Mouse (Mus musculus) bone marrow, adult 2 months (tissue): ENCODE measurements around the gene Hook2.

Experiments
- CTCF ChIP-seq: fragments of 200-500 bp; IDR thresholded peaks from 2 replicates; pipeline ENCODE4 v1.5.1; 2011; ENCODE audit warnings: low read length, control low read depth; ENCODE audit not compliant: control insufficient read depth, insufficient read depth
- POLR2A ChIP-seq: fragments of 200-500 bp; IDR thresholded peaks from 2 replicates; pipeline ENCODE4 v1.6.1; 2011; ENCODE audit warnings: low read depth, mild to moderate bottlenecking, control low read depth, low read length, borderline replicate concordance; ENCODE audit not compliant: control insufficient read depth

DNA sequence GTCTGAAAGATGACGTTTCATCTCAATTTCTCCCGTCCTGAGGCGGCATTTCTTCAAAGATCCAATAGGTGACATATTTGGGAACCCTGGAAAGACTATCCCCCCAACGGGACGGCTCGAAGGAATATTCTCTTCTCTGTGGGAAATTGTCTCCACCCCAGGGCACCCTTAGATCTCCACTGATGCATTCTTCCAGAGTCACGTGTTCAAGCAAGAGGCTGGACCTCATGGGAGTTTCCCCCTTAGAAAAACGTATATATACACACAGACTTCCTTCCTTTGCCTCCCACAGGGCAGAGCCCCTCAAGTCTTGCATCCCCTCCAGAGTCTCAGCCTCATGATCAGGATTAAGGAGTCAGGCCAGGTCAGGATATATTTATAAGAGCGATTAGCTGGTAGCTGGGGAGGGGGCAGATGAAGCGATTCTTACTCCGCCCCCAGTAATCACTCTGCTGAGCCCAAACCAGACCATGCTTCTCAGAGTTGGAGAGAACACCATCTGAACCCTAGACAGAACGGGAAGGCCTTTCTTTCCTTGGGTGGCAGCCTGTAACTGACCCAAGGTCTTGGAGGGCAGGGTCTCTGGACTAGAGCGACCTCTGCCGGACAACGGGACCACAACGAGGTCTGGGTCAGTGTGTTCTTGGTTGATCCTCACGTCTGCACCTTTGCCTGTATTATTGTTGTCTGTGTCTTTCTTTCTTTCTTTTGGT lies 43.7 kb upstream of the Hook2 start, which contains the start of gene Rtbdn:
- TF ChIP-seq CTCF (peak; percentile 31; the same call in 1 of the 2 replicates), POLR2A (no peak)
